Mouse (Mus musculus) ovary, postnatal 36 days (tissue): Measurements from ENCODE around the gene Ppp1r3e.

ENCODE experiments used
- DNase-seq: peaks from one replicate; pipeline ENCODE4 v3.0.0; 2022; ENCODE audit warnings: low spot score, mixed read lengths

Gene Ppp1r3e

DNA sequence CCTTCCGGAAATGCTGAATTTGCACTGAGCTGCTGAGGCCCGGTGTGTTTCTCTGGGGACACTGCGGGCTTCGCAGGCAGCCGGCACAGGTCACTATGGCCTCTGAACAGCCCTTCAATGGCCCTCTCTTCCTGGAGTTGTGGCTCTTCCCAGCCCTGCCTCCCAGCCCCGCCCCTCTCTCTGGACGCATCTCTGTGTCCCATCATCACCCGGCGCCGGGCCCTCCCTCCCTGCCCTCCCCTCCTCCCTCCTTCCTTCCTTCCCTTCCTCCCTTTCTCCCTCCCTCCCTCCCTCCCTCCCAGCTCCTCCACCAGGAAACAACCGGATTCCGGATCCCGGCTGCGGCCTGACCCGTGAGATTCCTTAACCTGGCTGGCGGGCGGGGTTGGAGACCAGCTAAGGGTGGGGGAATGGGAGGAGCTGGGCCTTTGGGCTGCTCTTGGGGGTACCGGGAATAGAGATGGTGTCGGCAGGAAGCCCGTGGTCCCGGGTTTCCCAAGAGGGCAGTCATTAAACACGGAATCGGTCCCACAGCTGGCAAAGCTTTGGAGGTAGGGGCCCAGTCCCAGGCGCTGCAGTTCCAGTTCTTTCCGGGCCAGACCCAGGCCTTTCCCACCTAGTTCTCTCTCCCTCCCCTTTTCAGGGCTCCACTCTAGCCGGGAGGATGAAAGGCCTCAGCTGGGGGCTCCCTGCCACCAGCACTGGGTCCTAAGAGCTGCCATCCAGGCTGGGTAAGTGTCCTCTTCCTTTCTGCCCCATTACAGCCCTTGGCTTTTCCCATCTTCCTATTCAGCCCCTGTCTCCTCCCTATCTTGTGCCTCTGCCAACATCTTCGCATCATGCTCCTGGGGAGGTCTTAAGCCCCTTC lies 6.0 kb upstream of the Ppp1r3e start, which contains the start of the genes Bcl2l2 and Gm20521:
TSS of gene Bcl2l2 (plus strand) at position 224 of the 868 bp plus-strand sequence.
TSS of gene Gm20521 (plus strand) at position 288 of the 868 bp plus-strand sequence.
- peak; percentile 85 for DNase-seq

DNA sequence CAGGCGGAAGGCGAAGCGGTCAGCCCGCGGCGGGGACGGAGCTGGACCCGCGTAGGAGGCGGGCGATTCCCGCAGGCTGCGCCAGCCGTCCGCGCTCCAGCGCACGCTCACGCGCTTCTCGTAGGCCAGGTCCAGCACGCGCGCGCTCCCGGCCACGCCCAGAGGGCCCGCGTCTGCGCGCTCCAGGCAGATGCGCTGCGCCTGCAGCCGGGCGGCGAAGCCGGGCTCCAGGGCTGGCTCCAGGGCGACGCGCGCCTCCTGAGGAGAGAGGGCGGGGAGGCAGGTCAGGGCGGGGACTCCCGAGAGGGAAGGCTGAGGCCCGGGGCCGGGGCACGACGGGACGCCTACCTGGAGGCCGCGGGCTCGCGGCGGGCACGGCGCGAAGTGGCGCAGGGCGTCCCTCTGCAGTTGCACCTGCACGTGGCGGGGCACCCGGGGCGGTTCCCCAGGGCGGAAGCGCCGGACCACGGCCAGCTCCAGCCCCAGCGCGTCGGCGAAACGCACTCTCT lies 757 bp downstream of the Ppp1r3e start:
- DNase-seq = peak; percentile 92

DNA sequence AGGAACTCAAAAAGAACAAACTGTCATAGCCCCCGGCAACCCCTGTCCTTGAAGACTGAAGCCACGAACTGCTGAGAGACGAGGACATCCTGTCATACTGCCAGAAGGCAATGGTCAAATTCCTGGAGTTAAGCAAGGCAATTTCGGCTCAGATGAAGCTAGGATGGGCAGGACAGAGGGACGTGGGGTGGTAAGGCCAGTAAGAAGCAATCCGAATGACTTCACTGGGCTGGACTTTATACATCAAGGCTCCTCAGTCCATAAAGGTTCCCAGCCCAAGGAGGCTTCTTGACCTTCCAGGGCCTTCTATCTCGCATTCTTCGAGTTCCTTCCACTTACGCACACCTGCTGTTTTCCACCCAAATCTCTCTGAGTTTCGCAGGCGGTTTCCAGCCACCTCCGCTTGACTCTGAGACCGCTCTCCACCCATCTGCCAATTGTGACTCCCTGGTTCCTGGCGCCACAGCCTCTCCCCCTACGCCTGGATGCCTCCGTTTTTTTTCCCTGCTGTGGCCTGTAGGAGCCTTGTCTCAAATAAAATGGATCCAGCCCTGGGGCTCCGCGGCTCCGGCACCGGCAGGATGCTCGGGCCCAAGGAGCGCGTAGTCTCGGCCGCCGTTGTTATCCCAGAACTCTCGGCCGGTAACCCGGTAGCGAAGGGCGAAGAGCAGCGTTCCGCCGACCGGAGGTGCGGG lies 1.4 kb downstream of the Ppp1r3e start:
- no peak for DNase-seq

DNA sequence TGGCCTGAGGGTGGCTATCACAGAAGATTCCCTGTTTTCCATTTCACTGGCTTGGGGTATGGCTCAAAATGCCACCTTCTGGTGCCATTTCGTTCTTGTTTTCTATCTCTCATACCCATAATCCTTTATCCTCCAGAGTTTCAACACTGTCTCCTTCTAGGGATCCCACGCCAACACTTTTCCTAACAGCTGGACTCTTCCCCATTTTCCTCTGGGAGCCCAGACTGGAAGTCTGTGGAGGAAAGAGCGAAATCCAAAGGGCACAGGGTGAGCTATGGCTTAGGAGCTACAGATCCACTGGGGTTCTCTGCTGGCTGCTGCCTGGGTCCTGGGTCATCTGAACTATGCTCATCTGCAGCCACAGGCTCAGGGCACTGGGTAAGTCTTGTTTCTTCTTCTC lies 3.2 kb downstream of the Ppp1r3e start:
- no peak for DNase-seq

DNA sequence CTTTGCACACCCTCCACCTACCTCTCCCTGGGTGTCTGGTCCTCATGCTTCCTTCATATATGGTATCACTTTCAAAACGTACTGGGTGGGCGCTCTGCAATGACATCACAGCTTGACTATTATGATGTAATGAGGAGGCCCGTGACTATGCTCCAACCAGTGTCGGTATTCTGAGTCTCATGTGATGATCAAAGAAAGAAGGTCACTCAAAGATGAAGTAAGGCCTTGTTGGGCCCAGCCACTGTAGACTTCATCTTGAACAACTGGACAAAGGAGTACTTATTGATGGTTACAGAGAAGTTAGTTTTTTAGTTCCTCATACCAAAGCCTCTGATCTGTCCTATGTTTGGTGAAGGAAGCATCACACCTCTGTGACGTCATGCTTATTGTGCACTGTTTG lies 6.5 kb downstream of the Ppp1r3e start, which contains the start of gene Homez:
TSS of gene Homez (minus strand) at position 101 of the 400 bp plus-strand sequence.
- no peak for DNase-seq

DNA sequence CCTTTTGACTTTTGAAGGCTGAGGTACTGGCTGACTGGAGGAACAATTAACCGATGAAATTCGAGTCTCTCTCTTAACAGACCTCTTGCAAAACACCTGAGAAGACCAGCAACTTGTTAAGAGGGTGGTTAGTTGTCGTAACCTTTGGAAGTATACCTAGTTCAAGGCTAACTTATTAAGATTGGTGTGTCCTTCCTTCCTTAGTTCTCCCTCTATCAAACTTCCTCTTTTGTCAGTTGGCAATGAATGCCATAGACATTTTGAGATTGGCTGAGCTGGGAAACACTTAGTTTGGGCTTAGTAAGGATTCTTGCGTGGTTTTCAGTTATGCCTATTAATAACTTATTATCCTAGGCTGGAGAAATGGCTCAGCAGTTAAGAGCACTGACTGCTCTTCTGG lies 9.3 kb downstream of the Ppp1r3e start:
- DNase-seq = no peak

DNA sequence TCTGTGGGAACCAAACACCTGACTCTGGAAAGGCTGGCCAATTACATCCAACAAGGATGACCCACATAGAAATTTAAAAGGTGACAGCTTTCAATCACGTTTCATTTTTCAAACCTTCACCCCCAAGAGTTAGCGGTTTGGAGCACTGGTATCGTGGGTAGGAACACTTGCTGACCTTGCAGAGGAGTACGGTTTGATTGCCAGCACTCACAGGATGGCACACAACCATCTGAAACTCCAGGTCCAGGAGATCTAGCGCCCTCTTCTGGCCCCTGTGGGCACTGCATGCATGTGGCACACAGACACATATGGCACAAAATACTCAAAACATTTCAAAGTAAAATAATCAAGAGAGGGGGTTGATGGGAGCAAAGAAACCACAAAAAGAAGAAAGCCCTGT lies 10.4 kb downstream of the Ppp1r3e start:
- no peak for DNase-seq

DNA sequence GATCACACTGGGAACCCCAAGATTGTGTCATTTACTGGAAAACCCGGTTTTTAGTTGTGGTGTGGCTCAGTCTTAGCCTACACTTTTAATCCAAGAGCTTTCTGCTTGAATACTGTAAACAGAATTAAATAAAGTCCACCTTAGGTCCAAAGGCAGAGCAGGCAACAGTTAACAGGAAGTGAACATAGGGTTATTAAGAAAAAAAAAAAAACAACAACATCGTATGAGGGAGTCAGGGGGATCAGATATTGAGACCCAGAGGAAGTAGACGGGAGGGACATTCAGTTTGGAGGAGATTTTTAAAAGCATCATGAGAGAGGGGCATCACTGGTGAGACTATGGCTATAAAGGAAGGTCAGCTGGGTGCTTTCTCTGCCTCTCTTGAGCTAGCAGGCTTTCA lies 11.1 kb downstream of the Ppp1r3e start:
- no peak for DNase-seq

DNA sequence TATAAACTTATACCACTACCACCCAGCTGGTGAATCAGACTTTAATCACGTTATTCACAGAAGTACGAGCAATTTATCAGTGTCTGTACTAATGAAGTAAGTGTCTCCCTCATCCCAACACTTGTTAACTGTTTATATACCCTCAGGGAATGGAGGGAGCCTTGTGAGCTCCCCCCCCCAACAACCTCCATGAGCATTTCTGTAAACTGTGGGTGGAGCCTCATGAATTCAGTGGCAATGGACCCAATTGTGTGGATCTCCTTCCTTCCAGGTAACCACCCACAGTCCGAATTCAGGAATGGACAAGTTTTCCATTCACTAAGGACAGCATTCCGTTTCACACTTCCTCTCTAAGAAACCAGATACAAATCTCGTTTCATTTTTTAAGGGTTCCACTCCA lies 11.7 kb downstream of the Ppp1r3e start:
- no peak for DNase-seq

DNA sequence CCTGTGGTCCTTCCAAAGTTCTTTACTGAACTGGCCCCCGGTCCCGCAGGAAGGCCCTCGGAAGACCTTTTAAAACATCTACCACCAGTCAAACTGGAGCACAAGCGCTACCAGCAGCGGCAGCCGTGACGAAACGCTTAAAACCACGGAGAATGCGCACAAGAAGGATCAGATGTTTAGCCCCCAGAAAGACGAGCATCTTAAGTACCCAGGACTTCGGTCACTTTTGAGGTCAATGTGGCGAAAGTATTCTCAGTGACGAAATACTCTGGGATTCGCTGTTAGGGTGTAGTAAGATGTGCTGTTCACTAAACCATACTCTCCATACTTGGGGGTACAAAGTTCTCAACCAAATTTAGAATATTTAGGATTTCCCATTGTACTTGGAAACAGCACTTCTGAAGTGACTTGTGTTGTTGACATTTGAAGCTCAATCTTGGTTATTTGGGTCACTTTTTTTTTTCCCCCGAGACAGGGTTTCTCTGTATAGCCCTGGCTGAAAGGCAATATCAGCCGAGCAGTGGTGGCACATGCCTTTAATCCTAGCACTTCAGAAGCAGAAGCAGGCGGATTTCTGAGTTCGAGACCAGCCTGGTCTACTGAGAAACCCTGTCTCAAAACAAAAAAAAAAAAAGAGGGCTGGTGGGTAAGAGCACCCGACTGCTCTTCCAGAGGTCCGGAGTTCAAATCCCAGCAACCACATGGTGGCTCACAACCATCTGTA lies 12.9 kb downstream of the Ppp1r3e start:
- no peak for DNase-seq

DNA sequence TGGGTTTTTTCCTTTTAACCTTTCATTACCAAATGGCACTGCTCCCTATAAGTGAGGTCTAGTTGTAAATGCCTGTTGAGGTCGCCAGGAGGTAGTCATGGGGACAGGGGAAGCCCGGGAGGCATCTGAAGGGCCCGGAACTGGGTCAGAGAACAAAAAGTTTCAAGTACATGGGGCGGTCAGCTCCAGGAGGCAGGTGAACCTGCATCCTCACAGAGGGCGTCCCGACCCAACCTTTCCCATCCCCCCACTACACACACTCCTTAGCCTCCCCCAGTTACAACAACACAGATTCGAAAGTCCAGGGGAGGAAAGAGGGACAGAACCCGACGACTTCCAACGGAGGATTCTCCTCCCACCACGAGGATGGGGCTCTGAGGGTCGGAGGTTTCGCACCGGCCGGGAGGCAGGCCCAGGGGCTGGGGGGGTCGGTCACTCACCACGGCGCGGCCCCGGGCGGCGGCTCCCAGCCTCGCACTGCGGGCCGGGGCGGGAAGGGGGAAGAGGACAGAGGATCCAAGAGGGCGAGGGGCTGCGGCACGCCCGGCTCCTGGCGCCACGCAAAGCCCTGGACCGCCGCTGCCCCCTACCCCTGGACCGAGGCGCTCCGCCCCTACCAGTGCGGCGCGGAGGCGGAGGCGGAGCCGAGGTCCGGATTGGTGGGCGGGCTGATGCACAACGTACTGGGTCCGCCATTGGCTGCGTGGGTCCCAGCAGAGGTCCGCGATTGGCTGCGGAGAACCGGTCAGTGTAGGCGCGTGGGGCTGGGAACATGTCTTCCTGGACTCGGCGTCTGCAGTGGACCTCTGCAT lies 13.6 kb downstream of the Ppp1r3e start:
- DNase-seq = peak; percentile 92

DNA sequence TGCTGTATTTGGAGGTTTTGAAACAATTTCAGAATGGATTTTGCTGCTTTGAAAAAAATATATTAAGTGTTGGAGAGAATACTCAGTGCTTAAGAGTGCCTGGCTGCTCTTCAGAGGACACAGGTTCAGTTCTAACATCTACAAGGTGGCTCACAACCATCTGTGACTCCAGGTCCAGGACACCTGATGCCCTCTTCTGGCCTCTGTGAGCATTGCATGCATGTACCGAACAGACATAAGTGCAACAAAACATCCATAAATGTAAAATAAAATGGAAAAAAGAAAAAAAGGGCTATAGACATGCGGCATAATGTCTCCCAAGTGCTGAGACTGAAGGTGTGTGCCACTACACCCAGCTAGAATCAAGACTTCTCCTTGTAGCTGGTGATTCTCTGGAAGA lies 16.8 kb downstream of the Ppp1r3e start:
- peak; percentile 39 for DNase-seq

DNA sequence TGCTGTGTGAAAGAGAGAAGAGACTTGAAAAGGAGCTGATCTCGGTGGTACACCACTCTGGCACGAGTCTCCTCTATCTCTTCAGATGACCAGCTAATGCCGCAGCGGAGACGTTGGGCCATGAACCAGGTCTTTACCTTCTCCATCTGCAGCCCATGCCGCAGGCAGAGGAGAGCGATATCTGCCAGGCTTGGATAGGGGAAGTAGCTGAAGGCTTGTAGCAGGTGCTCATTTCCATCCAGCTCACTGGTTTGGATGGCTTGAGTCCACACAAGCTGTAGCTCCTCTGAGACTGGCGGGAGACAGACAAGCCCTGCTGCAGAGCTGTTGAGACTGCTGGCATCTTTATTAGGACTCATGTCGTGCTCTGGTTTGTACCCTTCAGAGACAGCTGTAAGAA lies 19.5 kb downstream of the Ppp1r3e start:
- no peak for DNase-seq

DNA sequence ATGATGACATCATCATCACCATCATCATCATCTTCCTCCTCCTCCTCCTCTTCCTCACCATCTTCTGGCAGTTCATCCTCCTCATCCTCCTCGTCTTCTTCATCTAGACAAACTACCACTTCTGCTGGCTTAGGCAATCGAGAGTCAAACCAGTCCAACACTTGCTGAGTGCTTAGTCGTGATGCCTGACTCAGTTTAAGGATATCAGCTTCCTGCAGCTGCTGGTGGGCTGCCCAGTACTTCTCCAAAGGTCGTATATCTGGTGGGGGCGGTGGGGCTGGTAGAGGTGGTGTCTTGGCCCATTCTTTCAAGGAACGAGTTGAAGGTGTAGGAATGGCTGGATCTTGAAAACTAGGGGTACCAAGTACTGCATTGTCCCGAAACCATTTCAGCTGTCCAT lies 20.6 kb downstream of the Ppp1r3e start:
- no peak for DNase-seq

DNA sequence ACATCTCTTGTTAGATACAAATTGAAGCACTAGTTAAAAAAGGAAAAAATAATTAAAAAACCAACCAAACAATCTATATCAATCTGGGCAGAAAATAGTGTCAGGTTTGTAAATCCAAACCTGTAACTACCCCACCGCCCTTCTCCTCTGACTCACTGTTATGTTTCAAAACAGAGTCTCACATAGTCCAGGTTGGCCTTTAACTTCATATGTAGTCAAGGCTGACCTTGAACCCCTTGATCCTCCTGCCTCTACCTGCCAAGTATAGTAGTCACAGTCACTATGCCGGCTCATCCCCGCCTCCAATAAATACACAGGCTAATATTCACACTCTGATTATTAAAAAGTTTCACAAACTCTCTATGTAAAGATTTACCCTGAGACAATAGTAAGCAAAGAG lies 21.6 kb downstream of the Ppp1r3e start:
- no peak for DNase-seq

DNA sequence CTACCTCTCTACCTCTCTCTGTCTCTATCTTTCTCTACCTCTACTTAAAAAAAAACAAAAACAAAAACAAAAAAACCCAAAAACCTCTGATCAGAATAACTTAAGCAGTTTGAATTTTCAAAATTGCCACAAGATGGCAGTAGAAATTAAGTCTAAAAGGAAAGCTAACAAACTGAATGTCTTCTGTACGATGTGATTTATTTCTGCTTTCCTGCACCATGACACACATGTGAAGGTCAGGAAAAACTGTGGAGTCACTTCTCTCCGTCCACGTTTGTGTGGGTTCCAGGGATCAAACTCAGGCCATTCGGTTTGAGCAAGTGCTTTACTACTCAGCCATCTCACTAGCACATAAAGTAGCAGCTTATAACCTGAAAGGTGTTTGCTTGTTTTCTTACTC lies 33.9 kb downstream of the Ppp1r3e start:
- DNase-seq = no peak

DNA sequence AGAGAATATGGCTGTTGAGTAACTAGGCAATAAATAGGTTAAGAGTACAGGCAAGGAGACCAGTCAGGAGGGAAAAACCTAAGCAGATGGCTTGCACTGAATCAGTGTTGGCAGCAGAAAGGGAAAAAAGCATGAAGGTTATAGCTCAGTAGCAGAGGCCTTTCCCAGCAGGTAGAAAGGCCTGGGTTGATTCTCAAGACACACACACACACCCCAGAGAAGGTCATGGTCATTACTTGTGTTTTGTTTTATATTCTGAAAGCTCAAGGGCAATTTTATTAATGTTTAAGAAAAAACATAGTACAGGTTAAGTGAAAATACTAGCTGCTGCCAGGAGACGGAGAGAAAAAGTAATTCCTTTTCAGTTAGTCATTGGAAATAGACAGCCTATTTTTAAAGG lies 53.6 kb downstream of the Ppp1r3e start:
- no peak for DNase-seq
